Mouse (Mus musculus) urinary bladder, postnatal 4 days (tissue): ENCODE results near the gene Anapc5.

Source experiments
- DNase-seq, 2 experiments: peaks; one replicate each; pipeline ENCODE4 v3.0.0; 2021 to 2022; ENCODE audit warnings: low spot score in 2 of 2

Anapc5 gene

GRCm38 (mm10) chr5:122769101-122769568, 52.0 kb downstream of the Anapc5 start:
- no peak for DNase-seq

- no peak for DNase-seq
Measured at GRCm38 (mm10) chr5:122767283-122767682, 53.9 kb downstream of the Anapc5 start.

- DNase-seq: peak; percentile 48 to 69
Measured at GRCm38 (mm10) chr5:122764032-122764464, 57.1 kb downstream of the Anapc5 start.

- DNase-seq: no peak
Measured at GRCm38 (mm10) chr5:122763271-122764031, 57.7 kb downstream of the Anapc5 start.

- DNase-seq: no peak
Measured at GRCm38 (mm10) chr5:122756680-122757079, 64.5 kb downstream of the Anapc5 start.

GRCm38 (mm10) chr5:122756144-122756543, 65.0 kb downstream of the Anapc5 start:
- DNase-seq: no peak

- no peak for DNase-seq
Measured at GRCm38 (mm10) chr5:122755620-122756019, 65.5 kb downstream of the Anapc5 start.

GRCm38 (mm10) chr5:122754477-122754876, 66.7 kb downstream of the Anapc5 start:
- DNase-seq: no peak

- no peak for DNase-seq
Measured at GRCm38 (mm10) chr5:122747950-122748349, 73.2 kb downstream of the Anapc5 start.

- DNase-seq: no peak
Measured at GRCm38 (mm10) chr5:122743880-122744422, 77.2 kb downstream of the Anapc5 start.
